Mouse (Mus musculus) heart, postnatal 14 days (tissue): ENCODE measurements around the gene Ubr7. TPM values are rescaled to one million over a fixed set of nuclear protein-coding genes. Genes with fewer than 3 reads are reported as not detected.

Source experiments
- DNase-seq, 2 experiments: peaks; one replicate each; pipeline ENCODE4 v3.0.0; 2021 to 2022
- intact Hi-C: fragments of 180-260 bp; cut with DNase I; formaldehyde crosslinking; loops from one replicate; pipeline ENCODE4 v1.15.1; 2025
- total RNA-seq, 2 experiments: library from RNA; stranded (reverse); gene quantifications; 2 replicates each; pipeline ENCODE4 v1.2.3; 2021

Gene Ubr7
- total RNA-seq, 2 experiments from 2014 or later: 26.4 to 30.0 TPM

- intact Hi-C loops: no loop called here
- DNase-seq: no peak
Observed at GRCm38 (mm10) chr12:102785593-102785985, 27.8 kb downstream of the Ubr7 start.

DNA sequence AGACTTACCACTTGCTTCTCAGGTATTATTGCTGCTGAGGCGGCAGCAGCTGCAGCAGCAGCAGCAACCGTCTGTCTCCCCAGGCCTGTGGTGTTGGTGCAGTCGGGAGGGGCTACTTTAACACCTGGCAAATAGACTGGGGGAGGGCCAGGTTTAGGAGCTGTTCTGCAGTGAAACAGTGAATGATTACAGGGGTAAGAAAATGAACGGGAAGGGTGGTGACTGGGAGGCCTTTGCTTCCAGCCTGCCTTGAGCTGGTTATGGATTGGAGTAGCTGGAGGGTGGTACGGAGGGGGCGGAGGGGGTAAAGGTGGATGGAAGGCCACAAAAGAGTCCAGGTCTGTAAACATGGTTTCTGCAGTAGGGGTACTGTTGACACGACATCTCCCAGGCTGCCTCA, 30.2 kb downstream of the Ubr7 start:
- DNase-seq: no peak
- intact Hi-C loops: no loop called here

GRCm38 (mm10) chr12:102799528-102799927, 41.8 kb downstream of the Ubr7 start:
- intact Hi-C loops: loop anchor here (10.0 kb wide), 1 partner anchor 265 kb away; no protein-coding TSS in a partner anchor
- no peak for DNase-seq

DNA sequence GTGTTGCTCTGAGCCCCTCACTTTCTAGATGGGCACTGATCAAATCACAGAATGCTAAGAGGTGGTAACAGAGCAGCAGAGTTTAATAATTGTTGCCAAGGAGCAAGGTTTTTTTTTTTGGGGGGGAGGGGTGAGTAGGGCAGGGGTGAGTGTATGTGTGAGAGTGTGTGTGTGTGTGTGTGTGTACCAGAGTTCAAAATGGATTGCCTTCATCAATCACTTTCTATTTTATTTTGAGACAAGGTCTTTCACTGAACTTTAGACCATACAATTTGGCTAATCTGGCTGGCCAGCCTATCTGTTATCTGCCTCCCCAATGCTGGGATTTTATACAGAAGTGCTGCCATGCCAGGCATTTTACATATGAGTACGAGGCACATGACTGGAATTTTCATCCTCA, 57.1 kb downstream of the Ubr7 start:
- no peak for DNase-seq
- intact Hi-C loops: no loop called here

DNA sequence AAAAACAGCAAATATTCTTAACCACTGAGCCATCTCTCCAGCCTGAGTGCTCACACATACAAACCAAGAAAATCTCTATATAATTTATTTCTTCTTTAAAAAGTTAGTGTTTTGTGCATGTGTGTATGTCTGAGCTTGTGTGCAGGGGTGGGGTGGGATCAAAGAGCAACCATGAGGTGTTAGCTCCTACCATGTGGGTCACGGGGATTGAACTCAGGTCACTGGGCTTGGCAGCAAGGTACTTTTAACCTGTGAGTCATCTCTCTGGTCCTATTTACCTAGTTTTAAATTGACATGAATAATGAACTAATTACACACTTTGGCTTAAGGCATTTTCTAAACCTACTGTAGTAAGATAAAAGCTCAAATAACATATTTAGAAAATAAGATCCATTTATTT, 68.6 kb downstream of the Ubr7 start:
- intact Hi-C loops: no loop called here
- DNase-seq: no peak

- intact Hi-C loops: no loop called here
Observed at GRCm38 (mm10) chr12:102827119-102827518, 69.4 kb downstream of the Ubr7 start.

More at GRCm38 (mm10) chr12:102827119-102827518, 69.4 kb downstream of the Ubr7 start:
- no peak for DNase-seq

Other genes with a start within 250 kb of the Ubr7 start
- gene Chga, start 203.0 kb upstream of the Ubr7 start, total RNA-seq: under 1 TPM in 1 of 2 experiments, not detected in 1; 0.15 TPM
- gene Itpk1, start 53.0 kb upstream of the Ubr7 start, total RNA-seq: 10 to 100 TPM; 10.7 to 13.0 TPM
- gene Moap1, start 14.3 kb upstream of the Ubr7 start, total RNA-seq: 1 to 10 TPM; 6.3 to 6.6 TPM
- gene Tmem251, start 14.2 kb upstream of the Ubr7 start, total RNA-seq: 1 to 10 TPM; 3.9 to 5.4 TPM
- gene Gm28051, start 202 bp upstream of the Ubr7 start, total RNA-seq: not detected
- gene Gon7, start 164 bp upstream of the Ubr7 start, total RNA-seq: 10 to 100 TPM in 1 of 2 experiments, 1 to 10 TPM in 1; 9.3 to 10.6 TPM
- 1 to 10 TPM; 4.6 to 5.6 TPM for gene Gm20604, start 705 bp downstream of the Ubr7 start, total RNA-seq
- 10 to 100 TPM; 29.7 to 30.8 TPM for gene Btbd7, start 120.5 kb downstream of the Ubr7 start, total RNA-seq
- gene Cox8c, start 141.3 kb downstream of the Ubr7 start, total RNA-seq: not detected
- under 1 TPM; 0.05 to 0.12 TPM for gene Unc79, start 190.9 kb downstream of the Ubr7 start, total RNA-seq